Mouse (Mus musculus) forebrain, embryonic 13.5 days (tissue): Measurements from ENCODE around the gene Bcl2l1. TPM values are rescaled to one million over a fixed set of nuclear protein-coding genes. Genes with fewer than 3 reads are reported as not detected.

Experiments used
- ATAC-seq: fragments of 200-750 bp; cut with Nextera tagmentation; 2 replicates; pipeline ENCODE4 v1.8.0; 2017
- H3K27ac ChIP-seq: fragments of 300-500 bp; sonication (generic); 2 replicates; pipeline ENCODE4 v1.5.1; 2015; ENCODE audit warnings: inconsistent platforms, mild to moderate bottlenecking, moderate library complexity
- H3K27me3 ChIP-seq: fragments of 300-500 bp; sonication (generic); 2 replicates; pipeline ENCODE4 v1.6.1; 2015; ENCODE audit warnings: mild to moderate bottlenecking, inconsistent platforms
- H3K36me3 ChIP-seq: fragments of 300-500 bp; sonication (generic); 2 replicates; pipeline ENCODE4 v1.6.1; 2015; ENCODE audit warnings: mild to moderate bottlenecking, inconsistent platforms; ENCODE audit not compliant: poor library complexity, severe bottlenecking
- H3K4me1 ChIP-seq: fragments of 300-500 bp; sonication (generic); 2 replicates; pipeline ENCODE4 v1.6.1; 2015; ENCODE audit warnings: inconsistent platforms
- H3K4me2 ChIP-seq: fragments of 300-500 bp; sonication (generic); 2 replicates; pipeline ENCODE4 v1.6.1; 2015; ENCODE audit warnings: inconsistent platforms, mild to moderate bottlenecking, moderate library complexity
- H3K4me3 ChIP-seq: fragments of 300-500 bp; sonication (generic); 2 replicates; pipeline ENCODE4 v1.5.1; 2015; ENCODE audit warnings: mild to moderate bottlenecking, inconsistent platforms
- H3K9ac ChIP-seq: fragments of 300-500 bp; sonication (generic); 2 replicates; pipeline ENCODE4 v1.6.1; 2015; ENCODE audit warnings: mild to moderate bottlenecking, inconsistent platforms
- H3K9me3 ChIP-seq: fragments of 300-500 bp; sonication (generic); replicated peaks from 2 replicates; pipeline ENCODE4 v1.6.1; 2016; ENCODE audit warnings: inconsistent platforms
- WGBS: fragments of 180-500 bp; shearing (Covaris S2); methylation state at CpG from one replicate; pipeline ENCODE4 v1.1.7; 2015; 5-methylcytosine and 5-hydroxymethylcytosine counted together
- polyA plus RNA-seq: library from polyadenylated mRNA; unstranded; fragments of >200 nt; fragmentation: Nextera tagmentation; extraction: Ambion mirVana; gene quantifications from 2 replicates; pipeline ENCODE4 v1.2.1, GENCODE M21; 2015

Gene Bcl2l1
- polyA plus RNA-seq, 1 experiment from 2014 or later, result 155 TPM

- H3K9ac ChIP-seq, result peak overlapping the region; percentile 95
- H3K27ac ChIP-seq, result peak overlapping the region; percentile 99
- peaks cover 45% of the 10 kb centered on the region for H3K4me1 ChIP-seq
- H3K9me3 ChIP-seq, result no peaks in the 10 kb centered on the region
- H3K27me3 ChIP-seq, result no peaks in the 10 kb centered on the region
- H3K36me3 ChIP-seq, result peaks cover 11% of the 10 kb centered on the region; the same call in 1 of the 2 replicates
- H3K4me3 ChIP-seq, result peak overlapping the region; percentile 76
- WGBS, result 3% methylated on average over 31 of the region's 31 CpGs
- peak; percentile 87 for ATAC-seq
- H3K4me2 ChIP-seq, result peak overlapping the region; percentile 74
These were observed 1.3 kb downstream of the Bcl2l1 start for GRCm38 (mm10) chr2:152830021-152830921.

GRCm38 (mm10) chr2:152829367-152829881 lies 2.1 kb downstream of the Bcl2l1 start:
- peak overlapping the region; percentile 76 for H3K4me3 ChIP-seq
- H3K9me3 ChIP-seq, result no peaks in the 10 kb centered on the region
- no peaks in the 10 kb centered on the region for H3K27me3 ChIP-seq
- H3K4me1 ChIP-seq, result peaks cover 52% of the 10 kb centered on the region
- H3K9ac ChIP-seq, result peak overlapping the region; percentile 95
- H3K4me2 ChIP-seq, result peak overlapping the region; percentile 74
- no peak for ATAC-seq
- WGBS, result 77% methylated on average over 23 of the region's 23 CpGs
- H3K36me3 ChIP-seq, result peaks cover 15% of the 10 kb centered on the region; the same call in 1 of the 2 replicates
- 0 out of 2 replicates have a peak overlapping the region, but pooled peaks have one; percentile 99 for H3K27ac ChIP-seq

- WGBS, result 70% methylated on average over 1 of the region's 1 CpGs
- Histone ChIP-seq H3K36me3 (peaks cover 15% of the 10 kb centered on the region; the same call in 1 of the 2 replicates), H3K27ac (no peak overlapping the region), H3K9me3 (no peaks in the 10 kb centered on the region), H3K27me3 (no peaks in the 10 kb centered on the region), H3K4me2 (peak overlapping the region; percentile 74), H3K4me3 (peak overlapping the region; percentile 76), H3K9ac (peak overlapping the region; percentile 95), H3K4me1 (peaks cover 59% of the 10 kb centered on the region)
- no peak for ATAC-seq
These were observed 3.0 kb downstream of the Bcl2l1 start for GRCm38 (mm10) chr2:152828532-152828931.

DNA sequence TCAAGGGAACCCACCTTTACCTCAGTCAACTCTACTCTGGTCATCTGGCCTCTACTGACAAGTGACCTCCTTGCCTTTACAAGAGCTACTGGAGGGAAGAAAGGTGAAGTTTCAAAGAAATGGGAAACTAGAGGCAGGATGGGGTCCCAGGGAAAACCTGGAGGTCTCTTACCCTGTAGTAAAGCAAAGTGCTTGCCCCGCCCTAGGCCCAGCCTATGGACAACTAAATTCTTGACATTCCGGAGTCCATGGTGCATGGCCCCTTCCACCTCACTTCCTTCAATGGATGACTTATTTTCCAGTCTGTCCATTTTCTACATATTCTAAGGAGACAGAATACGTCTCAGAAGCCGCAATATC lies 3.5 kb downstream of the Bcl2l1 start:
- H3K4me1 ChIP-seq, result peaks cover 59% of the 10 kb centered on the region

GRCm38 (mm10) chr2:152827321-152828010 lies 4.1 kb downstream of the Bcl2l1 start:
- Histone ChIP-seq H3K27ac (no peak overlapping the region), H3K4me3 (peak overlapping the region; percentile 76), H3K4me2 (peak overlapping the region; percentile 74), H3K9ac (peak overlapping the region; percentile 95), H3K27me3 (no peaks in the 10 kb centered on the region), H3K36me3 (peaks cover 15% of the 10 kb centered on the region; the same call in 1 of the 2 replicates), H3K4me1 (peaks cover 62% of the 10 kb centered on the region), H3K9me3 (no peaks in the 10 kb centered on the region)
- WGBS, result 92% methylated on average over 8 of the region's 8 CpGs
- ATAC-seq, result no peak

More for the DNA sequence above, 3.5 kb downstream of the Bcl2l1 start:
- H3K4me3 ChIP-seq, result peak overlapping the region; percentile 76
- peak overlapping the region; percentile 95 for H3K9ac ChIP-seq
- no peaks in the 10 kb centered on the region for H3K27me3 ChIP-seq
- H3K9me3 ChIP-seq, result no peaks in the 10 kb centered on the region
- peak overlapping the region; percentile 74 for H3K4me2 ChIP-seq
- H3K36me3 ChIP-seq, result peaks cover 15% of the 10 kb centered on the region; the same call in 1 of the 2 replicates
- no peak overlapping the region for H3K27ac ChIP-seq
- ATAC-seq, result no peak
- WGBS, result 85% methylated on average over 4 of the region's 4 CpGs

DNA sequence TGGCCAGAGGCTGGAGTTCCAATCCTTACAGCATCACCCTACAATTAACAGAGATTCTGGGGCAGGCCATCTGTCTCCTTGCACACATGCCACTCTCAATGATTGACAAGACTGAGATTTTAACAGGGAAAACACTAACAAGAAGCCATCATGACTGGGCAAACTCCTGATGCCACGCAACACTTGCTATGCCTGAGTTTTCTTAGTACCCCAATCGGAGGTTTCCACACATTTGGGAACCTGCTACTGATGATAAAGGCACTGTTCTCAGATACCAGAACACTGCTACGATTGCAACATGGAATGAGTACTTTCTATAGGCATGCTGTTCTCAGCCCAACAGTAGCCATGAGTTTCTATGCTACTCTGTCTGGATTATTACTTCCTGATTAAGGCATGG lies 5.0 kb downstream of the Bcl2l1 start:
- Histone ChIP-seq H3K4me2 (peak overlapping the region; percentile 74), H3K4me1 (peaks cover 66% of the 10 kb centered on the region), H3K27ac (no peak overlapping the region), H3K9me3 (no peaks in the 10 kb centered on the region), H3K36me3 (peaks cover 15% of the 10 kb centered on the region; the same call in 1 of the 2 replicates), H3K27me3 (no peaks in the 10 kb centered on the region), H3K4me3 (no peak overlapping the region), H3K9ac (no peak overlapping the region)
- no peak for ATAC-seq
- 85% methylated on average over 3 of the region's 3 CpGs for WGBS

GRCm38 (mm10) chr2:152825713-152826112 lies 5.8 kb downstream of the Bcl2l1 start:
- Histone ChIP-seq H3K4me3 (no peak overlapping the region), H3K4me1 (peaks cover 73% of the 10 kb centered on the region), H3K27me3 (no peaks in the 10 kb centered on the region), H3K9me3 (no peaks in the 10 kb centered on the region), H3K4me2 (peak overlapping the region; percentile 74; the same call in 1 of the 2 replicates), H3K27ac (no peak overlapping the region), H3K9ac (no peak overlapping the region), H3K36me3 (peaks cover 15% of the 10 kb centered on the region; the same call in 1 of the 2 replicates)
- no peak for ATAC-seq
- WGBS, result 91% methylated on average over 2 of the region's 2 CpGs

DNA sequence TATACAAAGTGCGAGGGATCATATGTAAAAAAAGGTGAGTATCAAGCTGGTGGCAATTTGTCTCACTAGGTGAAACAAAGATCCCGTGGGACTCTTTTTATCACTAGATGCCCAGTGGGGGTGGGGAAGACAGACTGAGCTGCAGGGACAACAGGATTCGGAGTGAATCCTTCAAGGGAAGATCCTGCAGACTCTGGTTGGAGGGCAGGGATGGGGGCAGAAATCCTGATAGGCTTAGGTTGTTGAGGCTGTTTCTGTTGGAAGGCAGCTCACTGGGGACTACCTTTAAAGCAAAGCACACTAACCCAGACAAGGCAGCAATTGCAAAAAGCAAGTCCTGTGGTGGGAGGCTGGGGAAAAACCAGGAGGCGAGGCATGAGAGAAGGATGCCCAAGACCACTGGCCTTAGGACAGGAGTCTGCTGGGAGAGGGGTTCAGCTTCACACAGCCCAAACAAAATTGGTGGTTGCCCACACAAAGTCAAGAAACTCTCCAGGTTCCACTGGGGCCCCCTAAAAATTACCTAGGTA lies 6.3 kb downstream of the Bcl2l1 start:
- WGBS, result 79% methylated on average over 4 of the region's 4 CpGs
- no peak overlapping the region for H3K9ac ChIP-seq
- no peak overlapping the region for H3K4me3 ChIP-seq
- H3K4me2 ChIP-seq, result no peak overlapping the region
- H3K9me3 ChIP-seq, result no peaks in the 10 kb centered on the region
- H3K27me3 ChIP-seq, result no peaks in the 10 kb centered on the region
- H3K27ac ChIP-seq, result no peak overlapping the region
- peaks cover 19% of the 10 kb centered on the region for H3K36me3 ChIP-seq
- peaks cover 78% of the 10 kb centered on the region for H3K4me1 ChIP-seq
- no peak for ATAC-seq

DNA sequence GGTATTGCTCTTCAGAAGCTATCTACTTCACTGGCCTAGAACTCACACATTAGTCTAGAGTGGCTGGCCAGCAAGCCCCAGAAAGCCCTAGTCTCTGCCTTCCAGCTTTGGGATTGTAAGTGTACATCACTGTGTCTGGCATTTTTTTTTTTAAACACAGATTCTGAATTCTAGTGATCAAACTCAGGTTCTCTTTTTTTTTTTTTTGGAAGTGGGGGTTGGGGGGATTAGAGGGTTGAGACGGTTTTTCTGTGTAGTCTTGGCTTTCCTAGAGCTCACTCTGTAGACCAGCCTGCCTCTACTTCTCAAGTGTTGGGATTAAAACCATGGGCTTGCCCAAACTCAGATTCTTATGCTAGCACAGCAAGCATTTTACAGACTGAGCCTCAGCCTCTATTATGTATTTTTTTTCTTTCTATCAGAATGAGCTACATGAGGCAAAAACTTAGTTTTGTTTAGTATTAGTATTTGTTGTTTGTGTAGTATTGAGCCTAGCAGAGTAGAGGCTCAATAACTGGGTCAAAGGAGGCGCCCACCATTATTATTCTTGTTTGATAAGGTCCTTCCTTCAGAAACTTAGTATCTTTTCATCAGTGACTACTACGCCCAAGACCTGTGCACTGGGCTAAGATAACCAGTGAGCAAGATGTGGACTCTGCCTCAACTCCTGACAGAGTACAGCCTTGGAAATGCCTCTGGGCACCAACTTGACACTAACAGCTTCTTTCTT lies 6.9 kb downstream of the Bcl2l1 start:
- WGBS, result 83% methylated on average over 3 of the region's 3 CpGs
- peaks cover 82% of the 10 kb centered on the region for H3K4me1 ChIP-seq
- H3K4me2 ChIP-seq, result no peak overlapping the region
- no peaks in the 10 kb centered on the region for H3K27me3 ChIP-seq
- no peak overlapping the region for H3K4me3 ChIP-seq
- no peak for ATAC-seq
- H3K9ac ChIP-seq, result no peak overlapping the region
- H3K9me3 ChIP-seq, result no peaks in the 10 kb centered on the region
- H3K36me3 ChIP-seq, result peaks cover 25% of the 10 kb centered on the region
- H3K27ac ChIP-seq, result no peak overlapping the region

GRCm38 (mm10) chr2:152823770-152824169 lies 7.8 kb downstream of the Bcl2l1 start:
- peaks cover 34% of the 10 kb centered on the region for H3K36me3 ChIP-seq
- peaks cover 76% of the 10 kb centered on the region for H3K4me1 ChIP-seq
- ATAC-seq, result no peak
- no peak overlapping the region for H3K4me2 ChIP-seq
- no peak overlapping the region for H3K4me3 ChIP-seq
- no peak overlapping the region for H3K27ac ChIP-seq
- no peaks in the 10 kb centered on the region for H3K27me3 ChIP-seq
- H3K9me3 ChIP-seq, result no peaks in the 10 kb centered on the region
- 95% methylated on average over 1 of the region's 1 CpGs for WGBS
- H3K9ac ChIP-seq, result no peak overlapping the region

DNA sequence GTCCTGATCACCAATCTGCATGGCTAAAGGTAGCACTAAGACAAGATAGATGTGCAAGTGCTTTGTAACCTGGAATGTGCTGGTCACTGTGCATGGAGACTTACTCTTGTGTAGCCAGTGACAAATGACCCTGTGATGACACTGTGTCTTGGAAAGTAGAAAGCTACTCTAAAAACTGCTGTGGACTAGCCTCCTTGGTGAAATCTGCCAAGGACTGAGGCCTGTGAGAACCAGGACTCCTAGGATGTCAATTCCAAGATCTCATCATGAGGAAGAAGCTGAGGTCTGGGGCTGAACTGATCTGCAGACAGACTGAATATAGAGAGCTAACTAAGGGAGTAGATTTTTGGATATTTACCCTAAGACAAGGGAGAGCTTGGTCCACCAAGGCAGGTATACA lies 10.0 kb downstream of the Bcl2l1 start:
- peaks cover 76% of the 10 kb centered on the region for H3K4me1 ChIP-seq
- no peak overlapping the region for H3K9ac ChIP-seq
- H3K36me3 ChIP-seq, result peaks cover 25% of the 10 kb centered on the region
- no peaks in the 10 kb centered on the region for H3K9me3 ChIP-seq
- no peak overlapping the region for H3K4me2 ChIP-seq
- H3K4me3 ChIP-seq, result no peak overlapping the region
- no peak for ATAC-seq
- no peaks in the 10 kb centered on the region for H3K27me3 ChIP-seq
- no peak overlapping the region for H3K27ac ChIP-seq
